Mouse (Mus musculus): Measurements from ENCODE around the gene Colca2.

Colca2 gene

GRCm38 (mm10) chr9:51272102-51272501, 6.3 kb downstream of the Colca2 start:
- no peak for DNase-seq (ENCODE audit: low read depth, low spot score)

DNA sequence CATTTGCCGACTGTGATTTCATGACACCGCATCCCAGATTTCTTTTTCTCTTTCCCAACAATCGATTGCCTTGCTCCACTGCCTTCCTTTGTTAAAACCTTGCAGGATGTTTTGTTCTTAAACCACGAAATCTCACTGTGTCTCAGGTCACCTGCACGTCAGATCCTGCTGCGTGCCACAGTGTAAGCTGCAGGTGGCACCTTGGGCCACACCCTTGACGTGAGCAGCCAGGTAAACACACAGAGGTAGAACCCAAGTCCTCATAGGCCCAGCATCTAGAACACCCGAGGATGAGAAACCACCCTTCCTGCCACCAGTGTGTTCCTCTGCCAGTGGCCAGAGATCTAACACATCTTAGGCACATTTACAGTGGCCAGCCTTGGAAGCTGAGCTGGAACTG, 7.3 kb downstream of the Colca2 start:
- no peak for DNase-seq (ENCODE audit: low read depth, low spot score)

DNA sequence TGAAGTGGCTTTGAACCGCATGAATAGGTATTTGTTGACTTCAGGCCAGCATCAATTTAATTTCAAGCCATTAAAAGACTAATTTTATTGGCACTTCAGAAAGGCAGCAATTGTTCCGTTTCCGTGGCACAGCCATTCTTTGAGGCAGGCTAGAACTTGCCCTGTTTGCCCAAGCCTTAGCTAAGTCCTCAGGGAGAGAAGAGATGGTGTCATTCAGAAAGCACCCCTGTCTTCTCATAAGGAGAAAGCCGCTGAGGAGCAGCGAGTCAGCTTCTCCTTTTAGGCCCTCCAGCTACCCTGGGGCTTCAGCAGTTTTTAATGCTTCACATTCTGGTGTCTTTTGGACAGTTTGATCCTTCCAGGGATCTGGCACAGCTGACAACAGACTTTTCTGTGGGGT, 9.5 kb downstream of the Colca2 start:
- no peak for DNase-seq (ENCODE audit: low read depth, low spot score)

DNA sequence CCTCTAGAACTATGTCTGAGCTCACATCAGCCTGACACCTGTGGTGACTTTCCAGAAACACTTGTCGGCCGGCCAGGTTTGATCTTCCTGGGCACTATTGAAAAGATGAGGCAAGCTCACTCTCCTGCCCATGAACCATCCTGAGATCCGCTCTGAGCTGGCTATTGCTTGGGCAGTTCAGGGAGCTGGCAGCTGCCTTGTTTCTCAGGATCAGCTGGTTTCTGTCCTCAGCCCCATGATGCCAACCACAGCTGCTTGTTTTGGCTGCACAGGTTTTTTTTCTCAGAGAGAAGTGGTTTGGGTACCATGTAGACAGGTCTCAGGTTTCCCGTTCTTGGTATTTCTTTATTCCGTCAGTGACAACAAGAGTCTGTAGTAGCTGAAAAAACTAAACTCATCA, 19.9 kb downstream of the Colca2 start:
- DNase-seq (ENCODE audit: low read depth, low spot score) = no peak

- no peak for DNase-seq (ENCODE audit: low read depth, low spot score)
Measured at GRCm38 (mm10) chr9:51256780-51257502, 21.4 kb downstream of the Colca2 start.

- no peak for DNase-seq (ENCODE audit: low read depth, low spot score)
Measured at GRCm38 (mm10) chr9:51238741-51239385, 39.5 kb downstream of the Colca2 start.

DNA sequence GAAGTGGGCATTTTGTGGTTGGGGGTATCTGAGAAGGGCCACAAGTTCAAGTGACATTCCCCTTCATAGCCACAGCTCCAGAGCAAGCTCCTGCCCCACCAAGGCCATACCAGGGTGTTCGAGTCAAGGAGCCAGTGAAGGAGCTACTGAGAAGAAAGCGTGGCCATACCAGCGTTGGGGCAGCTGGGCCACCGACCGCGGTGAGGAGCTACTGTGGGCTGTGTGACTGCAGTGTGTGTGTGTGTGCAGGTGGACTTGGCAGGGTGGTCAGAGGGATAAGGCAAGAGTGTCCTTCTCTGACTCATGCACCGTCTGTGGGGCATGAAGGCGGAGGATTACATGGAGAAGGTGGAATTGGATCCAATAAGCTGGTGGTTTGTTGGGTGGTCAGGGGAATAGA, 46.2 kb downstream of the Colca2 start:
- no peak for DNase-seq (ENCODE audit: low read depth, low spot score)

- DNase-seq (ENCODE audit: low read depth, low spot score) = no peak
Measured at GRCm38 (mm10) chr9:51230701-51231389, 47.5 kb downstream of the Colca2 start.

- no peak for DNase-seq (ENCODE audit: low read depth, low spot score)
Measured at GRCm38 (mm10) chr9:51225636-51226166, 52.7 kb downstream of the Colca2 start.

Data from c-Kit-negative CD71-positive TER-119-positive erythroid progenitor cells, embryonic 14.5 days (primary cell).